Mouse (Mus musculus) common myeloid progenitor, adult 5-6 weeks (primary cell): ENCODE results near the gene Ttc30b. TPM values are rescaled to one million over a fixed set of nuclear protein-coding genes. Genes with fewer than 3 reads are reported as not detected.

Source experiments
- total RNA-seq: library from RNA; stranded (forward); fragments of 200-1000, 187-1606 nt; gene quantifications from 2 replicates; pipeline ENCODE4 v1.2.3, GENCODE M21; 2017

The Ttc30b gene
- total RNA-seq, 1 experiment from 2014 or later = 3.2 TPM

Other genes starting within 250 kb of the Ttc30b start
- 78.6 and 81.7 TPM in 2 replicates for gene Nfe2l2, start 233.9 kb downstream of the Ttc30b start, total RNA-seq
- gene Agps, start 106.4 kb downstream of the Ttc30b start, total RNA-seq = 39.4 and 42.2 TPM in 2 replicates
- gene Ttc30a2, start 39.6 kb upstream of the Ttc30b start, total RNA-seq = not detected in 2 replicates
- 4.5 and 5.1 TPM in 2 replicates for gene Ttc30a1, start 43.4 kb upstream of the Ttc30b start, total RNA-seq